Comparison of ENCODE assay signal across 19 mouse cellular contexts in genomic region chr5:66042651-66043340, GRCm38 (mm10). TPM values are rescaled to one million over a fixed set of nuclear protein-coding genes. Genes with fewer than 3 reads are reported as not detected.
DNase-seq lines count a peak whose midpoint lies in the region; ATAC-seq and TF ChIP-seq lines count a peak whose summit lies in the region.
"Had no signal": no experiment of that assay in that cellular context is flagged by ENCODE, and none has a peak within 500 bp of the region (broad histone marks: within the 10 kb centered on the region; RNA-seq: fewer than 3 reads in every experiment).

No protein-coding gene starts in this region.

- TF ChIP-seq EP300 in MEL (IDR thresholded peaks at IDR 0.05; ENCODE audit: low read depth in 1 of 2, low read length in 2 of 2) = no peak

- H3K27me3 ChIP-seq in kidney, adult 2 months (replicated peaks; ENCODE audit: control insufficient read depth, insufficient read depth, low read length) = no peaks in the 10 kb centered on the region
- peaks cover 0 to 2% of the 10 kb centered on the region in 2 experiments; a peak in 1 of 4 replicates for H3K27me3 ChIP-seq in MEL (ENCODE audit: control insufficient read depth in 1 of 2, insufficient read depth in 2 of 2, low read length in 2 of 2)
- no peaks in the 10 kb centered on the region for H3K27me3 ChIP-seq in kidney, postnatal 0 days (ENCODE audit: insufficient read depth, low read length)
- H3K27me3 ChIP-seq in stomach, embryonic 14.5 days (ENCODE audit: control insufficient read depth, insufficient read depth, low read length) = no peaks in the 10 kb centered on the region
- H3K27me3 ChIP-seq in forebrain, embryonic 12.5 days = no peaks in the 10 kb centered on the region
- H3K27me3 ChIP-seq: embryonic facial prominence, embryonic 12.5 days had no signal

- peak; percentile 49 for ATAC-seq in kidney, postnatal 0 days (replicated peaks; ENCODE audit: low FRiP score, low read depth)
- peak; percentile 86 for ATAC-seq in stomach, embryonic 14.5 days (ENCODE audit: insufficient number of reproducible peaks, insufficient read depth, low FRiP score, low read depth)
- no peak for ATAC-seq in forebrain, embryonic 12.5 days (ENCODE audit: low FRiP score)

- H3K4me2 ChIP-seq in kidney, postnatal 0 days (ENCODE audit: low read length) = peak overlapping the region; percentile 23; the same call in 1 of the 2 replicates
- no peak overlapping the region for H3K4me2 ChIP-seq in stomach, embryonic 14.5 days (replicated peaks; ENCODE audit: low read depth, low read length)
- no peak overlapping the region for H3K4me2 ChIP-seq in forebrain, embryonic 12.5 days
- H3K4me2 ChIP-seq: embryonic facial prominence, embryonic 12.5 days had no signal

- no peak for TF ChIP-seq RAD21 in MEL (IDR thresholded peaks at IDR 0.05; ENCODE audit: low read depth, low read length)

- DNase-seq in kidney, adult 2 months = peak; percentile 71
- no peak for DNase-seq in kidney, postnatal 10 days
- DNase-seq in MEL (ENCODE audit: low read depth, low spot score) (no peak), MN1 (ENCODE audit: low spot score) (no peak)
- DNase-seq in kidney, postnatal 0 days (ENCODE audit: low spot score) = peak; percentile 38
- DNase-seq in ovary, postnatal 36 days (ENCODE audit: low spot score) = no peak
- DNase-seq: adrenal gland, adult 8-10 months; cerebellum, postnatal 25 days; gastrocnemius, adult 2 months; heart, postnatal 4 days; spleen, adult 18-20 months had no signal

- H3K4me1 ChIP-seq in kidney, adult 2 months (ENCODE audit: control insufficient read depth, insufficient read depth, low read length) = peaks cover 64% of the 10 kb centered on the region
- no peaks in the 10 kb centered on the region for H3K4me1 ChIP-seq in MEL (ENCODE audit: control insufficient read depth in 1 of 2, insufficient read depth in 2 of 2, low read length in 2 of 2)
- H3K4me1 ChIP-seq in kidney, postnatal 0 days (replicated peaks; ENCODE audit: insufficient read depth, low read length) = no peaks in the 10 kb centered on the region; the same call in 1 of the 2 replicates
- no peaks in the 10 kb centered on the region for H3K4me1 ChIP-seq in stomach, embryonic 14.5 days (ENCODE audit: control insufficient read depth, insufficient read depth, low read length)
- no peaks in the 10 kb centered on the region for H3K4me1 ChIP-seq in forebrain, embryonic 12.5 days
- H3K4me1 ChIP-seq: embryonic facial prominence, embryonic 12.5 days had no signal

- no peaks in the 10 kb centered on the region for H3K79me2 ChIP-seq in MEL (ENCODE audit: control insufficient read depth, insufficient read depth, low read length, poor library complexity)

- 29% methylated on average over 10 of the region's 10 CpGs for WGBS in kidney, adult 2 months
- 46% methylated on average over 10 of the region's 10 CpGs for WGBS in kidney, postnatal 0 days
- 49% methylated on average over 10 of the region's 10 CpGs for WGBS in stomach, embryonic 14.5 days
- 51% methylated on average over 10 of the region's 10 CpGs for WGBS in forebrain, embryonic 12.5 days

- peaks cover 27% of the 10 kb centered on the region for H3K36me3 ChIP-seq in kidney, adult 2 months (ENCODE audit: control insufficient read depth, insufficient read depth, low read length)
- no peaks in the 10 kb centered on the region for H3K36me3 ChIP-seq in MEL (ENCODE audit: control insufficient read depth in 1 of 2, insufficient read depth in 2 of 2, low read length in 2 of 2)
- H3K36me3 ChIP-seq in kidney, postnatal 0 days (ENCODE audit: insufficient read depth, low read length) = no peaks in the 10 kb centered on the region
- H3K36me3 ChIP-seq in stomach, embryonic 14.5 days (ENCODE audit: control insufficient read depth, insufficient read depth, low read length) = no peaks in the 10 kb centered on the region
- no peaks in the 10 kb centered on the region for H3K36me3 ChIP-seq in forebrain, embryonic 12.5 days (replicated peaks)
- H3K36me3 ChIP-seq: embryonic facial prominence, embryonic 12.5 days; forebrain, embryonic 10.5 days; heart, embryonic 10.5 days had no signal

- no peak for TF ChIP-seq POLR2A in kidney, adult 2 months (IDR thresholded peaks at IDR 0.05; ENCODE audit: low read depth, low read length)
- TF ChIP-seq POLR2A in MEL (IDR thresholded peaks at IDR 0.05; ENCODE audit: control insufficient read depth in 1 of 2, insufficient read depth in 1 of 2, low read depth in 1 of 2, low read length in 2 of 2, poor library complexity in 1 of 2) = no peak

- H3K4me3 ChIP-seq in kidney, adult 2 months (ENCODE audit: insufficient read depth, low read depth, low read length) = no peak overlapping the region
- no peak overlapping the region for H3K4me3 ChIP-seq in MEL (ENCODE audit: control insufficient read depth in 1 of 2, insufficient read depth in 1 of 2, low read depth in 2 of 2, low read length in 2 of 2)
- H3K4me3 ChIP-seq in kidney, postnatal 0 days (replicated peaks; ENCODE audit: low read depth, low read length) = no peak overlapping the region
- H3K4me3 ChIP-seq in stomach, embryonic 14.5 days (ENCODE audit: low read depth, low read length) = no peak overlapping the region
- H3K4me3 ChIP-seq in forebrain, embryonic 12.5 days (replicated peaks) = no peak overlapping the region
- H3K4me3 ChIP-seq: embryonic facial prominence, embryonic 12.5 days; forebrain, embryonic 10.5 days; gastrocnemius, adult 2 months; heart, embryonic 10.5 days had no signal

- H3K9me3 ChIP-seq in MEL (replicated peaks; ENCODE audit: insufficient read depth, low read length) = no peaks in the 10 kb centered on the region
- no peaks in the 10 kb centered on the region for H3K9me3 ChIP-seq in kidney, postnatal 0 days (replicated peaks; ENCODE audit: low read length)
- H3K9me3 ChIP-seq in stomach, embryonic 14.5 days (ENCODE audit: control insufficient read depth, low read depth, low read length) = no peaks in the 10 kb centered on the region
- H3K9me3 ChIP-seq in forebrain, embryonic 12.5 days = no peaks in the 10 kb centered on the region
- H3K9me3 ChIP-seq: embryonic facial prominence, embryonic 12.5 days; forebrain, embryonic 10.5 days; heart, embryonic 10.5 days had no signal

- no peak overlapping the region for H3K9ac ChIP-seq in MEL (ENCODE audit: control insufficient read depth, low read depth, low read length, poor library complexity, severe bottlenecking)
- no peak overlapping the region for H3K9ac ChIP-seq in kidney, postnatal 0 days (ENCODE audit: low read depth, low read length)
- H3K9ac ChIP-seq in stomach, embryonic 14.5 days (replicated peaks; ENCODE audit: low read depth, low read length) = no peak overlapping the region
- H3K9ac ChIP-seq in forebrain, embryonic 12.5 days = no peak overlapping the region
- H3K9ac ChIP-seq: embryonic facial prominence, embryonic 12.5 days had no signal

- TF ChIP-seq CTCF in kidney, adult 2 months (conservative IDR thresholded peaks at IDR 0.05; ENCODE audit: insufficient read depth, insufficient read length, low read depth, low read length) = no peak
- no peak for TF ChIP-seq CTCF in MEL (IDR thresholded peaks at IDR 0.05 in 2 of 3, conservative IDR thresholded peaks at IDR 0.05 in 1 of 3; ENCODE audit: control insufficient read depth in 1 of 3, insufficient read depth in 1 of 3, low read depth in 2 of 3, low read length in 3 of 3, poor library complexity in 1 of 3, severe bottlenecking in 1 of 3)
- no peak for TF ChIP-seq CTCF in kidney, postnatal 0 days (IDR thresholded peaks at IDR 0.05; ENCODE audit: low read depth)

- H3K27ac ChIP-seq in kidney, adult 2 months (ENCODE audit: insufficient read depth, low read depth, low read length) = peak overlapping the region; percentile 93
- no peak overlapping the region for H3K27ac ChIP-seq in MEL (ENCODE audit: control insufficient read depth, low read depth, low read length)
- H3K27ac ChIP-seq in kidney, postnatal 0 days = peak overlapping the region; percentile 55; the same call in 1 of the 2 replicates
- H3K27ac ChIP-seq in stomach, embryonic 14.5 days (ENCODE audit: low read length) = peak overlapping the region; percentile 78
- H3K27ac ChIP-seq in forebrain, embryonic 12.5 days = no peak overlapping the region
- H3K27ac ChIP-seq: embryonic facial prominence, embryonic 12.5 days; forebrain, embryonic 10.5 days; gastrocnemius, adult 2 months; heart, embryonic 10.5 days had no signal

TF ChIP-seq in MEL, 35 proteins besides CTCF, POLR2A, EP300 and RAD21:
- no peak for TF ChIP-seq CHD1 (IDR thresholded peaks at IDR 0.05; ENCODE audit: low read depth, low read length)
- TF ChIP-seq TAL1 (IDR thresholded peaks at IDR 0.05; ENCODE audit: low read length) = no peak
- no peak for TF ChIP-seq TBP (IDR thresholded peaks at IDR 0.05; ENCODE audit: low read depth, low read length)
- 0 out of 2 replicates have a peak, but pooled peaks have one; percentile 15 for TF ChIP-seq USF1 (IDR thresholded peaks at IDR 0.05; ENCODE audit: low read depth, low read length)

RNA-seq across cellular contexts. Expression of gene 9130230L23Rik, which starts 38.7 kb away (rescaled TPM):
- 0.22 and 0.26 TPM in 2 replicates for polyA plus RNA-seq in kidney, adult 2 months (2012; rRNA removed)
- not detected in 2 replicates for total RNA-seq in MEL (2012; rRNA removed)
- under 1 TPM in 1 of 2 experiments, not detected in 1; 0.22 TPM for polyA plus RNA-seq in MEL (2012; ENCODE audit: insufficient read depth in 1 of 2, insufficient read length in 2 of 2, low read depth in 1 of 2, low replicate concordance in 2 of 2, missing spikeins in 1 of 2)
- 0.33 and 0.47 TPM in 2 replicates for polyA plus RNA-seq in kidney, postnatal 0 days (2015; fragmentation: Nextera tagmentation; extraction: Ambion mirVana)
- polyA plus RNA-seq in stomach, embryonic 14.5 days (2014; fragmentation: Nextera tagmentation; extraction: Ambion mirVana) = 2.2 and 3.0 TPM in 2 replicates
- polyA plus RNA-seq in forebrain, embryonic 12.5 days (2016; fragmentation: Nextera tagmentation; extraction: Ambion mirVana) = 0.13 TPM in 1 of 2 replicates, not detected in the other
- total RNA-seq: heart, postnatal 4 days; left cerebral cortex, adult 18-20 months had no signal
- polyA plus RNA-seq: embryonic facial prominence, embryonic 12.5 days; forebrain, embryonic 10.5 days; limb, embryonic 14.5 days; neural tube, embryonic 11.5 days had no signal

Comparison
In these comparisons a context has a peak if more than half of its experiments do, and no peak if none do; other contexts are left out.
1. DNase-seq: peak in kidney, adult 2 months (single experiment) and kidney, postnatal 0 days (single experiment); none in kidney, postnatal 10 days (single experiment), MEL (single experiment), ovary, postnatal 36 days (single experiment) and MN1 (single experiment).
2. H3K27ac ChIP-seq: peak in kidney, adult 2 months (single experiment), kidney, postnatal 0 days (single experiment) and stomach, embryonic 14.5 days (single experiment); none in MEL (single experiment) and forebrain, embryonic 12.5 days (single experiment).